Mouse (Mus musculus) stomach, postnatal 0 days (tissue): Measurements from ENCODE around the gene Zfp286.
"Not testable (repeated sequence)": the region's sequence is repeated elsewhere in the genome, so short reads cannot be mapped to it uniquely, and the experiment has no call there.

ENCODE experiments used
- CTCF ChIP-seq: IDR thresholded peaks from 2 replicates; pipeline ENCODE4 v1.5.1; 2016; ENCODE audit warnings: antibody characterized with exemption, low read depth, mild to moderate bottlenecking, moderate library complexity
- EP300 ChIP-seq: optimal IDR thresholded peaks from 2 replicates; pipeline ENCODE3; 2016; ENCODE audit warnings: antibody characterized with exemption

GRCm38 (mm10) chr11:62749445-62749844 lies 39.8 kb downstream of the Zfp286 start:
- not testable (repeated sequence) for TF ChIP-seq CTCF, EP300
